Mouse (Mus musculus) embryo, embryonic 11 days (tissue): ENCODE data around the gene Nxf1.

ENCODE experiments used
- DNase-seq: peaks from one replicate; pipeline ENCODE4 v3.0.0-alpha.2; 2015

Nxf1 gene

DNA sequence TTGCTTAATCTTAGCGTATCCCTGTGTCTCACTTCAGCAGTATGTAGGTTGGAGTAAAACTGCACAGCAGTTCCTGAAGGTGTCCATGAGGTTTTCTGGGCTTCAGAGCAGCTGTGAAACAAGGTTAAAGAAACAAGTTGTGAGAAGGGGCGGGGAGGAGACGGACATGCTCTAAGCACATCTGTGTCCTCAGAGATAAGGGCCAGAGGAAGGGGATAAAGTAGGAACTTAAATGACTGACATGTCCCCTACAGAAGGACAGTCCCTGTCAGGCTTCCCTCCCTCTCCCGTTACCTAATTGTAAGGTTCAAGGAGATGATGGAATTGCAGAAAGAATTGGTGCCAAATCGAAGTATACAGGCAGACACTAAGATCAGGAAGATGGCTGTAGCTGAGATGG, 16.1 kb downstream of the Nxf1 start:
- no peak for DNase-seq

DNA sequence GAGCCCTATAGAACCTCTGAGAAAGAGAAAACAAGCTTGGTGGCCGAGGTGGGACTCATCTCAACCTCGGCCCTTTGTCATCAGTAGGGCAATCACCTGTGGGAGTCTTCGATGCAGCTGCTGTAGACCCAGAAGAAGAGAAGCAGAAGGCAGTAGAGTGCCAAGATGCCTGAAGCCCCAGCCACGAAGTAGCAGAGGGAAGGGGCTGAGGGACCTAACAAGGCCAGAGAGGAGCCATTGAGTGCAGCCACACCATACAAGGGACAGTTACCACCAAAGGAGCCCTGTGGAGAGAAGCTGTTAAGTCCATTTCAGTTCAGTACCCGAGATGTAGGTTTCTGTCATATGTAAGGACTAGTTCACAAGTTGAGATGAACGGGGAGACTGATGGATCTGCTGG, 16.5 kb downstream of the Nxf1 start:
- no peak for DNase-seq

DNA sequence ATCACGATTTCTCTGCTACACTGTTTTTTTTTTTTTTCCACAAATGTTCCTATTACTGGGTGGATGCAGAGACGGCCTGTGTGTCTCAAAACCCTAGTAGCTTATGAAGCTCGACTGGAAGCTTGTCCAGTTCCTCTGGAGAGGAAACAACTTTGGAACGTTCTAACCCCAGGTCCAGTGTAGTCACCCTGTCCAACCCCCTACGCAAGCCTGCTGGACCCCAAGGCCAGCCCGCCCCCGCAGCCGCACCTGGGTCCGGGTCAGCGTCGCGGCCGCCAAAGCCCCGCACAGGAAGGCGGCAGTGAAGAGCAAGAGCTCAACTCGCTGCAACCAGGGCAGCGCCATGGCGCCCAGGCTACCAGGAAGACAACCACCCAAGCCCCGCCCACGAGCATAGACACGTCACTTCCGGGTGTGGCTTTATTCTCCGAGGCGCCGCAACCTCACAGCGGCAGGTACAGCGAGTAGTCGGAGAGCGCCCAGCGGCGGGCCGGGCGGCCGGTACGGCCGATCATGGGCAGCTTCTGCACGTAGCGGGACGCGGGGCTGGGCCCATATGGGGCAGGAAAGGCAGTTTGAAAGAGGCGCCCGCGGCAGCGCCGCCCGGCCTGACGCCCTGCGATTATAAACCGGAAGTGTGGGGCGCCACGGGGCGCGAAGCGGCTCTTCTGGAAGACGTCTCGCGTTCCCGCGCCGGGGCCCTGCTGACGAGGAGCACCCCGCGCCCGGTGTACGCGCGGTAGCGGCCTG, 17.4 kb downstream of the Nxf1 start, which contains the start of gene Tmem179b:
Tmem179b (minus strand) TSS at position 382 of the 750 bp plus-strand sequence.
- DNase-seq, result peak; percentile 97

DNA sequence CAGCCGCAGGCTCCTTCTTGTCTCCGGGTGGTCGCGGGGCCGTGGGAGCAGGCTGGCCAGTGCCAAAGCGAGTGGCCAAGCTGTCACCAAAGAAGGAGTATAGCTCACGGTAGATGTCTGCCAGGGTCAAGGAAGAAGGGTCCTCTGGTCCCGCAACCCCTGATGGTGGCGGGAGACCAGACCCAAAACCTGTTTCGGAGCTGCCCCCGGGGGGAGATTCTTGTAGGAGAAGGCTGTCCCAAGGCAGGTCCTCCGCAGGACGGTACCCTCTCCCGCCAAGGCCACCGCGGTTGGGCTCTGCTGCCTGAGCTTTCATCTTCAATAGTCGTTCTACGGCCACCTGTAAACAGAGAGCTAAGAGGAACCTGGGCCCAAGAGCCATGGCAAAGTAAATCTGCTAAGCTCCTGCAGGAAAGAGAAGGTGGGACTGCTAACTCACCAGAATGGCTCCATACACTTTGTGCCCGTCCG, 18.1 kb downstream of the Nxf1 start:
- DNase-seq, result no peak

DNA sequence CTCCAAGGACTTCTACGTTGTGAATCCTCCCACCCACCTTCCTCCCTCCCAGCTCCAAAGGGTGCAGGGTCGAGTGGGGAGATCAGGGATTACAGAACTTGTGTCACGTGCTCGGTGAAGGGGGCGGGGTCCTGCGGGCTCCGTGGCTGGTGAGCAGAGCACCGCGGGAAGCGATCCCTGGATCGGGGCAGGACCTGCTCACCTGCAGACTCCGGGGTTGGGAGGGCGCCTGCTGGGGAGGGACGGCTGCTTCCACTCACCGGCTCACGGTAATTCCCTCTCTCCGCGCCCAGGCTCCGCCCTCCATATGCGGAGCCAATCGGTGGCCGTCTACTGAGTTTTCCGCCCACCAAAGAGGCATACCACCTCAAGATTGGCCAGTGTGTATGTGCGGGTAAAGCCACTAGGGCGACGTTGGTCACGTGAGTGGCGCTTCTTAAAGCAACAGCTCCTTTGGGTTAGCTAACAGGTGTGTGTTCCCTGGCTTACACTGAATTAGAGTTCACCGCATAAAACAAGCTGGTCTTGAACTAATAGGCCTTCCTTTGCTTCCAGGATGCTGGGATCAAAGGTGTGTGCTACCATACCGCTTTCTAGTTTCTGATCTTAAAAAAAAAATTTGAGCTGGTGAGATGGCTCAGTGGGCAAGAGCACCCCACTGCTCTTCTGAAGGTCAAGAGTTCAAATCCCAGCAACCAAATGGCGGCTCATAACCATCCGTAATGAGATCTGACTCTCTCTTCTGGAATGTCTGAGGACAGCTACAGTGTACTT, 29.3 kb downstream of the Nxf1 start, which contains the start of gene Taf6l:
Taf6l (minus strand) TSS at position 410 of the 774 bp plus-strand sequence.
- peak; percentile 96 for DNase-seq

DNA sequence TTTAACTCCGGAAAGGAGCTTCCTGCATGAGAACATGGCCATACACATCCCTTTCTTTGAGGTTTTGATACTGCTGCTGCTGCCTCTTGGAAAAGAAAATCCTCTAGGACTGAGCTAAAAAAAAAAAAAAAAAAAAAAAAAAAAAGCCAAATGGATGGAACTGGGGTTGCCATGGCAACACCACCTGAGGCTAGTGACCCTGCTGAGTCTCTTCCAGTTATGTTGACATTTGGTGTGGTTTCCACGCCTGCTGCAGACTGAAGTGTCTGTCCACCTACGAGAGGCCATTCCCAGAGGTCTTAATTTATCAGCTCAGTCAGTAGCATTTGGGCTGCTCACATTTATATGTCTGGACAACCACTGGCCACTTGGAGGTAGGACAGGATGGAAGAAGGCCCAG, 31.6 kb downstream of the Nxf1 start:
- DNase-seq, result peak; percentile 41

DNA sequence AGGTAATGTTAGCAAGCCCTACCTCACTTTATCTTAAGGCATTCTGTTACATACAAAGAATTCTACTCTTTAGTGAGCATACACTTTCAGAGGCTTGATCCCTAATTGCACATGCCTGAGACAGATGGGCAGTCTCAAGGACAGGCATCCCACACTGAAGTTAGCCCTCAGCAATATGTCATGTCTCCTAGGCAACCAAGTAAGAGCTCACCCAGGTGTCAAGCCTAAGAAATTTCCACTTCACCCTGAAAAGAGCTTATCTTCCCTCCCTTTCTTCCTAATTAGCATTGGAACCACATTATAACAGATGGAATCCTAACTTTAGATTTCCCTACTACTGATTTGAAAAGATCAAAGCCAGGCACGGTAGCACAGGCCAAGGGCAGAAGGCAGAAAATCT, 32.3 kb downstream of the Nxf1 start:
- no peak for DNase-seq

DNA sequence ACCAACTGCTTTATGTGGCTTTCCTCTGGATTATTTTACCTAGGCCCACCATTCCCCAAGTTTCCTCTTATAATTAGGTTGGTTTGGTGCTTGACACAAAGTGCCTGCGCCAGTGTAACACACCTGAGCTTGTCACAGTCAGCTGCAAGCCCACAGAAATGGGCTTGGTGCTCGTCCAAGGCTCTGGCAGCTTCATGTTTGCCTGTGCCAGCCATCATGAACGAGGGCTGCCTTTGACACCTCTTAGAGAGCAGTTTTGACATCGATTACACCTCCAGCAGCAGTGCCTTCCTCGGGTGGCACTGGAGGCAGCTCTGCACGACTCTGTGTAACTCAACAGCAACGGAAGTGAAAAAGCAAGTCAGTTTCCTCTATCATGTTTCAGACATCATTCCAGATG, 33.3 kb downstream of the Nxf1 start:
- no peak for DNase-seq

DNA sequence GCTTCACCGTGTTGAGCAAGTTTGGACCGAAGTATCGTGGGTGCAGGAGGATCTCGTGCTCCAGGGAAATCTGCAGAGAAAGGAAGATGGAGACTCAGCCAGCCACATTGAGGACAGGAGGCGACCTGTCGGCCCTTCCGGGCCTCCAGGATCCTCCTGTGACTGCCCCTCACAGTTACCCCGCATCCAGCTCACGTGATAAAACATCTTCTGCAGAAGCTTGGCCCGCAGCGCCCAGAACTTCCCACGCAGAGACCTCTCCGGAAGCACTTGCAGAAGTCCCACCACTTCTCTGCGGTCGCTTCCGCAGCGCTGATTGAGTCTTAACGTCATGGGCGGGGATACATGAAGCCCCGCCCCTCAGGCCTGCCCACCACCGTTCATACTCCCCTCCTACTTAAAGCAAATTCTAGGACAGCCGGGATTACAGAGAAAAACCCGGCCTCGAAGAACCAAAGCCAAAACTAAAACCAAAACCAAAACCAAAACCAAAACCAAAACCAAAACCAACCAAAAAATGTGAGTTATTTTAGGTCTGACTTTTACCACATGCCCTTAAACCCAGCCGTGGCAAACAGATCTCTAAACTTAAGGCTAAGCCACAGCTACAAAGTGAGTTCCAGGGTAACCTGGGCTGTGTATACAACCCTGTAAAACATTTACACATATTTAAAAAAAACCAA, 41.5 kb downstream of the Nxf1 start, which contains the start of gene Polr2g:
Polr2g (minus strand) TSS at position 314 of the 683 bp plus-strand sequence.
- DNase-seq, result peak; percentile 96

DNA sequence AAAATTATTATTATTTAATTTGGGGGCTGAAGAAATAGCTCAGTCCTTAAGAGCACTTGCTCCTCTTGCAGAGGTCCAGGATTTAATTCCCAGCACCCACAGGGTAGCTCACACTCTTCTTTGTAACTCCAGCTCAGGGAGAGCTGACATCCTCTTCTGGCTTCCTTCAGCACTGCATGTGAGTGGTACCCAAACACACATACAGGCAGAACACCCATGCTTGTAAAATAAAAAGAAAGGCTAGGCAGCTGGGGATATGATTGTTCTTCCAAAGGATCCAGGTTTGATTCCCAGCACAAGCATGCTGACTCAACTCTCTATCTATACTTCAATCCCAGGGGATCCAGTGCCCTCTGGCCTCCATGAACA, 42.1 kb downstream of the Nxf1 start:
- DNase-seq, result no peak

DNA sequence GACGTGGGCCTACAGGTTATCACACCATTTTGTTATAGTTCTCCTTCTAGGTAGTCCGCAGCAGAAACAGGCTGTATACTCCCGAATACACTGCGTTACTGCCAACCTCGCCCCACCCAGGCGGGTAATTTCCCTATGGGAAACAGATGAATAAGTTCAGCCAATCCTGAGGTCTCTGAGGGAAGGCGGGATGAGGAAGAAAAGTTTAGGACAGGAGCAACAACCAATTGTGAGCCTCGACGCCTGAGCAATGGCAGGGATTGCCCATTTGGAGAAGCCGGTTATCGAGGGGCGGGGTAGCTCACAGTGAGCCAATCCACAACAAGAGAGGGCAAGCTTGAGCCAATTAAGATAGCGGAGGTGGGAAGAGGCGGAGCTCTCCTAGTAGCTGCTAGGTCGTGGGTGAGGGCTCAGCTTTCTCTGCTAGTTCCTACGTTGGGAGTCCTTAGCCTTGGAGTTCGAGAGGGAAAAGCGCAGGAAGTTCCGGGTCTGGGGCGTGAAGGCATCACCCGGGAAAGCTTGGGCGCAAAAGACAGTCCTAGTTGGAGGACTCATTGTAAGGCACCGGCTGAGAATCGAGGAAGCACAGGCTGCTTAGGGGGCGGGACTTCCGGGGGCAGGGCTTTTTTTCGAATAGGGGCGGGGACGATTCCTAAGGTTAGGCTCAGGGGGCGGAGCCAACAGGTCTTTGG, 45.4 kb downstream of the Nxf1 start, which contains the start of gene Zbtb3:
Zbtb3 (plus strand) TSS at position 426 of the 692 bp plus-strand sequence.
- peak; percentile 97 for DNase-seq

DNA sequence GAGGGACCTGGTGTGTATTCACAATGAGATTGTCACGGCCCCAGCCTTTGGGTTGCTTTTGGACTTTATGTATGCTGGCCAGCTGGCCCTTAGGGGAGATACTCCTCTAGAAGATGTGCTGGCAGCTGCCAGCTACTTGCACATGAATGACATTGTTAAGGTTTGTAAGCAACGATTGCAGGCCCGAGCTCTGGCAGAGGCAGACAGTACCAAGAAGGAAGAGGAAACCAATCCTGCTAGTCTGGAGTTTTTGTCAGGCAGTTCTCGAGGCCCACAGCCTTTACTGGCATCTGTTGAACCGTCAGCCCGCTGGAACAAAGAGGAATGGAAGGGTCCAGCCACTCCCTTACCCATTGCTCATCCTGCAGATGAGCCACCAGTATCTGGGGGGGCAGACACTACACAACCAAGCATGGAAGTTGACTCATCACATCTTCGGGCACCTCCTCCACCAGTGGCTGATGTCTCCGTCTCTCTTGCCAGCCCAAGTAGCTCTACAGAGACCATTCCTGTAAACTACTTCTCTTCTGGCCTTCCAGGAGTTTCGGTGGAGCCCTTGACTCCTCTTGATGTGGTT, 46.4 kb downstream of the Nxf1 start:
- DNase-seq, result no peak

DNA sequence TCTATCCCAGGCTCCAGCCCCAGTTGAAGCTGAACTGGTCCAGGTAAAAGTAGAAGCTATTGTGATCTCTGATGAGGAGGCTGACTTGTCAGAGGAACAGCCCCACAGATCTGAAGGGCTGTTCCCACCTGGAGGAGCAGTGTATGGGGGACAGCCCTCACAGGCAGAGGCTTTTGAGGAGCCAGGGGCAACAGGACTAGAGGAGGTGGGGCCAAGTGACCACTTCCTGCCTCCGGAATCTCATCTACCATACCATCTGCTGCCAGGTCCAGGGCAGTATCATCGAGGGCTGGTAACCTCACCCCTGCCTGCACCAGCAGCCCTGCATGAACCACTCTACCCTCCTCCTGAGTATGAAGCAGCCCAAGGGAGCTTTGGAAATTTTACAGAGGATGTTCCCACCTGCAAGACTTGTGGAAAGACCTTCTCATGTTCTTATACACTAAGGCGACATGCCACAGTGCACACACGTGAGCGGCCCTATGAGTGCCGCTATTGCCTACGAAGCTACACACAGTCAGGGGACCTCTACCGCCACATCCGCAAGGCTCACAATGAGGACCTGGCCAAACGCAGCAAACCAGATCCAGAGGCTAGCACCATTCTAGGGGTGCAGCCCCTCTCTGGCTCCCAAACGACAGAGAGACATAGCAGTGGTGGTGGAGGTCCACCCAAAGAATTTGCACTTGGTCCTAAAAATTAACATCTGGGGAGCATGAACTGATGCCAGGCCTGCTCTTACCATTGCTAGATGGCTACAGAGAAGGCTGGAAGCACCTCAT, 47.2 kb downstream of the Nxf1 start:
- DNase-seq, result no peak

DNA sequence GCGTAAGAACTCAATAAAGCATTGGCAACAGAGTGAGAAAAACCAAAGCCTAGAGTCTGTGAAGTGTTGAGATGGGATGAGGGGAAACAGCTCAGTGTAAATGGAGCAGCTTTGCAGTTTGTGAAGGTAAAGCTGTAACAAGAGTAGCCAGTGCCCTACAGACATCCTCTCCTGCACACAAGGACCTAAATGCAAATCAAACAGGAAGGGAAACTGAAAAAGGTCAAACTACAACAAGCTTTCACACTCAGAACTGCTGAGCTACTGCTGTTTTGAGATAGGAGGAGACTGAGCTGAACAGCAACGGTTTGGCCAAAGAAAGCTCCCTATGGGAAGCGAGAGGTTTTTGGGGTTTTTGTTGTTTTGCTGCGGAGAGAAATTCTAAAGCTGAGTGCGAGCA, 49.9 kb downstream of the Nxf1 start:
- DNase-seq, result no peak

DNA sequence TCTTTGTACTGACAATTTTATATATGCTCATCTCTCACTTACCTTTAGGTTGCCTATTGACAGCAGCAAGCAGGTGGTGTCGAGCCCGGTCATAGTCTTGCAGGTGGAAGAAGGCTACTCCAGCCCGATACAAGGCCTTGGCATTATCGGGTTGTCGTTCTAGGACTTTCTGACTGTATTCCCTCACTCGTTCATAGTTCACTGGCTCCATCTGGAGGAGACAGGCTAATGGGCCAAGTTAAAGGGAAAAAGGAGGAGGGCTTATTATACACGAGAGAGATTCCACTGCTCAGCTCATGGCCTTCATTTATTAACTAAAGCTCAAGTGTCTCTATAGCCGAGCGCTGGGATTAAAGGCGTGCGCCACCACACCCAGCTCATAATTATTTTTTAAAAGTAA, 58.9 kb downstream of the Nxf1 start:
- DNase-seq, result no peak

DNA sequence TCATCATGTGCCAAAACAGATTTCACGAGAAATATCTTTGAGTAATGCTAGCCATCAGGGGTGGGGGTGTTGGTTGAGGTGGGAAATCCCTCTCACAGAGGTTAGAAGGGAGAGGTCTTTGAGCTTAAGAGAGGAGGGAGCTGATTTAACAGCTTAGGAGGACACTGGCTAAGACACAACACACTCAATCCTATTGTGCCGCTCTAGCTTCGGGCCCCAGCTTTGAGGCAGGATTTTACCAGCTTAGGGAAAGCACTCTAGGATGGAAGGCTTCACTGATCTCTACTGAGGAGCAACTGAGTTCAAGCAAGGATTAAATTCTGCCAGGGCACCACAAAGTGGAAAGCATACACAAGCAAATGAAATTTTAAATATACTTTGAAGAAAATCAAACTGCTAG, 60.1 kb downstream of the Nxf1 start:
- no peak for DNase-seq

DNA sequence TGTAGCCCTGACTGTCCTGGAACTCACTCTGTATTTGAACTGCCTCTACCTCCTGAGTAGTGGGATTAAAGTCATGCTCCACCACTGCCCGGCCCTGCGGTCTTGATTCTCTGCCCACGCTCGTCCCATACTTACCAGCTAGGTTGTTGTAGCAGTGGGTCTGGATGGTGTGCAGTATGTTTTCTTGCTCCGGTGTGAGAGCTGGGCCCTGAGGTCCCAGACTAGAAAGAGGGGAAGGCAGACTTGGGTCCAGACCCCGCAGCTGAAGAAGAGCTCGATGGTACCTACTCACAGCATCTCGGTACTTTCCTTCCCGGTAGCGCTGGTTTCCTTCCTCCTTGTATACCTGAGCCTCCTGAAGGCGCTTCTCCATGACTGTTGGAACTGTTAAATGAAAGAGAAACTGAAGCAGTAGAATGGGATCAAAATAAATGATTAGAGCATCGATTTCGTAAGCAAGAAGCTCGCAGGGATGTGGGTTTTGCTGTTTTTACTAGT, 61.5 kb downstream of the Nxf1 start:
- no peak for DNase-seq

DNA sequence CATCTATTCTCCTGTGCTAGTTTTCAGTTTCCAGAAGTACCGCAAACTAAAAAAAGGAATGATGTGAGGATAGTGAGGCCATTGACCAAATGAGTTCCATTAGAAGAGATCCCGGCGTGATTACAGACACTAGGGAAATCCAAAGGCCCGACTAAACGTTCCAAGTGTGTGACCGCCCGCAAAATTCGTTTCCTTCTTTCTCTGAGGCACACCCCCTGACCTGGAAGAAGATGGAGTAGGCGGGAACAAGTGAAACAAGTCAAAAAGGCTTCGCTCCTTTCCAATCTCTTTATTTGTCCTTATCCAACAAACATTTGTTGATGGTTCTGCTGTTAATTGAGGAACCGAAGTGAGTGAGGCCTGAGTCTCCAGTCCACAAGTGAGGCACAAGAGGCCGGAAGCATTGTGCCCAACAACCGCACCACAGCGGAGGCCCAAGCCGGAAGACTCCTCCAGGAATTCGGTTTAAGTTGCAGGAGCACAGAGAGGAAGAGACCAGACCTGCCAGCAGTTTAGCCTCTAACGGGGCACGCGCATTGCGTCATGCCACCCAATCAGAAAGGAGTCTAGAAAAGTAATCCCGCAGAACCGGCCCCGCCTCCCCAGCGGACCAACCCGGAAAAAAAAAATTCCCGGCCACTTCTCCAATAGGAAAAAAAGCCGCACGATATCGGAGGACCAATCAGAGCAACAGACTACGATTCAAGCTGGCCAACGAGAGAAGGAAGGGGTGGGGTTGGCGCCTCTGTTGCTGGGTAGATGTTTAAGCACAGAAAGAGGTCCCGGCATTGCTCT, 62.1 kb downstream of the Nxf1 start, which contains the start of gene Ttc9c:
Ttc9c (minus strand) TSS at position 533 of the 795 bp plus-strand sequence.
- DNase-seq, result peak; percentile 99

DNA sequence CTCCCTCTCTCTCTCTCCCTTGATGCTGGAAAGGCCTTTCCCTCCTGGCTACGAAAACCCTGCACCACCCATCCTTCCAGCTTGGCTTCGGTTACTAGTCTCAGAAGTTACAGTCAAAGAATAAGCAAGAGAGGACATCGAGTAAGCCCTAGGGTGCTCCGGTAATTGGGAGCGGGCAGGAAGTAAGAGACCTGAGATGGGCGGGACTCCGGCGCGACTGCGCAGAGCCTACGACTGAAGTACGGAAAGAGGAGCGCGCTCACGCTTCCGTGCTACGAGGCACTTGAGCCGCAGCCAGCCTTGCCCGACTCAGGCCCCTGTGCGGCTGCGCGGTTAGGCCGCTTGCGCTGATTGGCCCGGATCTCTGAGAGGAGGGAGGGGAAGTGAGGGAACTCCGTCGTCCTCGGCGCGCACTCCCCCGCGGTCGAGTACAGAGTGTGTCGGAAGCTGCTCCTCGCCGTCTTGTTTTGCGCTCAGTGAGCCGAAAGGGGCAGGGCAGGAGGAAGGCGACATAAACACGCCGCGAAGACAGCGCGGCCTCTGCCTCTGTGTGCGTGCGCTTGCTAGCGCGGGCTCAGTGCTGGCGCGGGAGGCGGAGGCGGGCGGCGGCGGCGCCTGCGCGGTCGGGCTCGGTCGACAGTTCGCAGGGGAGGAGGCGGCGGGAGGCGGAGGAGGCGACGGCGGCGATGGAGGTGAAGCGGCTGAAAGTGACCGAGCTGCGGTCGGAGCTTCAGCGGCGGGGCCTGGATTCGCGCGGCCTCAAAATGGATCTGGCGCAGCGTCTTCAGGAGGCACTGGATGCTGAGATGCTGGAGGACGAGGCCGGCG, 62.9 kb downstream of the Nxf1 start, which contains the start of gene Hnrnpul2:
Hnrnpul2 (plus strand) TSS at position 415 of the 828 bp plus-strand sequence.
- peak; percentile 99 for DNase-seq
